Mouse (Mus musculus): Measurements from ENCODE around the gene Trak1. TPM values are rescaled to one million over a fixed set of nuclear protein-coding genes. Genes with fewer than 3 reads are reported as not detected.
A peak's percentile ranks its signal among the peaks of the same experiment; 100 is the strongest.

Trak1 gene
- total RNA-seq, 1 experiment: 18.9 TPM

DNA sequence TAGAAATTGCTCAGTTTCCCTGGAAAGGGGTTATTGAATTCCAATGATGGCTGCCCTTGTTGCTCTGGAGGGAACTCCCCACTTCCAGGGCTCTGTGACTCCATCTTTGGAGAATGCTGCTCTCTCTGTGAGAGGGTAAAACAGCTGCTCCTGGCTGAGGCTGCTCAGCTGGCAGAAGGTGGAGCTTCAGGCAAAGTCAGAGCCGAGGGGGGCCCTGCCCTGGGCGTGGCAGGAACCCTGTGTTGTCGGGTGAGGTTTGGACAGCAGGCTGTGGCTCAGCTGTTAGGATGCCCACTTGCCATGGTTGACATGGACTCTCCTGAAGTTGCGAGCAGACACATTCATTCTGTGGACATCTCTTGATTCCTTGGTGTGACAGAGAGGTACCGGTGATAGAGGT lies 49.3 kb downstream of the Trak1 start:
- in situ Hi-C loops (cut with MboI; ENCODE audit: low sequenced_read_pairs in 2 of 2, unreplicated experiment in 2 of 2): no loop called here
- H3K36me3 ChIP-seq (ENCODE audit: control insufficient read depth, insufficient read depth, low read length, poor library complexity, severe bottlenecking): no peaks in the 10 kb centered on the region
- H3K27ac ChIP-seq (ENCODE audit: insufficient read depth, low read depth, low read length, poor library complexity, severe bottlenecking): no peak overlapping the region; the same call in 1 of the 2 replicates
- TF ChIP-seq ZNF384 (IDR thresholded peaks at IDR 0.05; ENCODE audit: low read depth, low read length) (no peak), CHD2 (IDR thresholded peaks at IDR 0.05; ENCODE audit: low read depth, low read length) (no peak), ZC3H11A (IDR thresholded peaks at IDR 0.05; ENCODE audit: borderline replicate concordance, low read depth, low read length) (no peak), HCFC1 (IDR thresholded peaks at IDR 0.05; ENCODE audit: borderline replicate concordance, insufficient read depth, low read length) (no peak), MAFK (IDR thresholded peaks at IDR 0.05; ENCODE audit: insufficient read depth, low read depth, low read length) (no peak)
- peaks cover 16 to 65% of the 10 kb centered on the region in 2 experiments for H3K4me1 ChIP-seq (ENCODE audit: control insufficient read depth in 2 of 2, insufficient read depth in 2 of 2, low read length in 2 of 2, poor library complexity in 1 of 2)
- no peak overlapping the region for H3K4me3 ChIP-seq (ENCODE audit: insufficient read depth in 1 of 2, low read depth in 1 of 2, low read length in 2 of 2, poor library complexity in 1 of 2, severe bottlenecking in 1 of 2)
- no peak overlapping the region for H3K9ac ChIP-seq (ENCODE audit: insufficient read depth, low read depth, low read length, poor library complexity, severe bottlenecking)
- H3K9me3 ChIP-seq (ENCODE audit: control insufficient read depth, insufficient read depth, low read depth, low read length): no peaks in the 10 kb centered on the region
- DNase-seq (ENCODE audit: low read depth, low spot score): no peak

DNA sequence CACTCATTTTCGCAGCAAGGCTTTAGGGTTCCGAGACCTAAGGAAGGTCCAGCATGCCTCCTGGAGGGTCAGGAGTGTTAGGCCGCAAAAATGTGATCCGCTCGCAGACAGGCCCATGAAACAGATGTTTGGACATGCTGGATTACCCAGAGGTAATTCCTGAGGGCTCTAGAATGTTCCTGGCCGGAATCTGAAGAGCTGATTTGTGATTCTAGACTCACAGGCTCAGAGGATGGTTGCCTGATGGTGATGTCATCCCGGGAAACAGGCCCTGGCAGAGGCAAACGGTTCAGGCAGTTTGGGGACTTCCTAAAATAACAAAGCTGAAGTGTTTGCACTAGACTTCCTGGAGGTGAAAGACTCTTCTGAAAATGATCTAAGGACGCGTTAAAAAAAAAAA lies 50.7 kb downstream of the Trak1 start:
- H3K27ac ChIP-seq (ENCODE audit: insufficient read depth, low read depth, low read length, poor library complexity, severe bottlenecking): peak overlapping the region; percentile 67; the same call in 1 of the 2 replicates
- TF ChIP-seq MAFK (IDR thresholded peaks at IDR 0.05; ENCODE audit: insufficient read depth, low read depth, low read length): no peak
- no peak for TF ChIP-seq ZC3H11A (IDR thresholded peaks at IDR 0.05; ENCODE audit: borderline replicate concordance, low read depth, low read length)
- no peak for TF ChIP-seq CHD2 (IDR thresholded peaks at IDR 0.05; ENCODE audit: low read depth, low read length)

DNA sequence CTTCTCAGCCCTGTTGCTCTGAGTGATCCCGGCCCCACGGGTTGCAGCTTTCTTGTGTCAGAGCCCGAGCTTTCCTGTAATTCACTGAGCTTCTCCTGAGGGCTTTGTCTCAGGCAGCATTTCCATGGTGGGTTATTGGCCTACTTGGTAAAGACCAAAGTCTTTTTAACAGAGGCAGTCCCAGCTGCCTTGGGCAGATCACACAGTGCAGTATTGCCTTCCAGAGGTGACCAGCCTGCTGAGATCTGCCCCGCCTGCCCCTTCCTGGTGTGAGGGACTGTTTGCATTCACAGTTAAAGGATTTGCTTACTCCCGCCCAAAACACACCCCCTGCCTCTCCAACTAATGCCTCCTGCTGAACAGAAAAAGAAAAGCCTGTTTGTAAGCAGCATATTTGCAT lies 51.2 kb downstream of the Trak1 start:
- H3K9ac ChIP-seq (ENCODE audit: insufficient read depth, low read depth, low read length, poor library complexity, severe bottlenecking): peak overlapping the region; percentile 16; the same call in 1 of the 2 replicates
- H3K4me3 ChIP-seq (ENCODE audit: insufficient read depth in 1 of 2, low read depth in 1 of 2, low read length in 2 of 2, poor library complexity in 1 of 2, severe bottlenecking in 1 of 2): no peak overlapping the region; a peak in 1 of 4 replicates
- TF ChIP-seq ZC3H11A (IDR thresholded peaks at IDR 0.05; ENCODE audit: borderline replicate concordance, low read depth, low read length) (no peak), MAFK (IDR thresholded peaks at IDR 0.05; ENCODE audit: insufficient read depth, low read depth, low read length) (no peak), ZNF384 (IDR thresholded peaks at IDR 0.05; ENCODE audit: low read depth, low read length) (no peak), HCFC1 (IDR thresholded peaks at IDR 0.05; ENCODE audit: borderline replicate concordance, insufficient read depth, low read length) (no peak), CHD2 (IDR thresholded peaks at IDR 0.05; ENCODE audit: low read depth, low read length) (no peak)
- H3K27ac ChIP-seq (ENCODE audit: insufficient read depth, low read depth, low read length, poor library complexity, severe bottlenecking): peak overlapping the region; percentile 67; the same call in 1 of the 2 replicates
- in situ Hi-C loops (cut with MboI; ENCODE audit: low sequenced_read_pairs in 2 of 2, unreplicated experiment in 2 of 2): no loop called here
- DNase-seq (ENCODE audit: low read depth, low spot score): no peak
- no peaks in the 10 kb centered on the region for H3K36me3 ChIP-seq (ENCODE audit: control insufficient read depth, insufficient read depth, low read length, poor library complexity, severe bottlenecking)
- H3K4me1 ChIP-seq (ENCODE audit: control insufficient read depth in 2 of 2, insufficient read depth in 2 of 2, low read length in 2 of 2, poor library complexity in 1 of 2): peaks cover 17 to 63% of the 10 kb centered on the region in 2 experiments
- H3K9me3 ChIP-seq (ENCODE audit: control insufficient read depth, insufficient read depth, low read depth, low read length): no peaks in the 10 kb centered on the region

More for the DNA sequence above, 50.7 kb downstream of the Trak1 start:
- Histone ChIP-seq H3K9ac (ENCODE audit: insufficient read depth, low read depth, low read length, poor library complexity, severe bottlenecking) (peak overlapping the region; percentile 4; the same call in 1 of the 2 replicates), H3K36me3 (ENCODE audit: control insufficient read depth, insufficient read depth, low read length, poor library complexity, severe bottlenecking) (no peaks in the 10 kb centered on the region), H3K9me3 (ENCODE audit: control insufficient read depth, insufficient read depth, low read depth, low read length) (no peaks in the 10 kb centered on the region), H3K4me1 (ENCODE audit: control insufficient read depth in 2 of 2, insufficient read depth in 2 of 2, low read length in 2 of 2, poor library complexity in 1 of 2) (peaks cover 16 to 62% of the 10 kb centered on the region in 2 experiments), H3K4me3 (ENCODE audit: insufficient read depth in 1 of 2, low read depth in 1 of 2, low read length in 2 of 2, poor library complexity in 1 of 2, severe bottlenecking in 1 of 2) (no peak overlapping the region)
- in situ Hi-C loops (cut with MboI; ENCODE audit: low sequenced_read_pairs in 2 of 2, unreplicated experiment in 2 of 2): no loop called here
- no peak for DNase-seq (ENCODE audit: low read depth, low spot score)

DNA sequence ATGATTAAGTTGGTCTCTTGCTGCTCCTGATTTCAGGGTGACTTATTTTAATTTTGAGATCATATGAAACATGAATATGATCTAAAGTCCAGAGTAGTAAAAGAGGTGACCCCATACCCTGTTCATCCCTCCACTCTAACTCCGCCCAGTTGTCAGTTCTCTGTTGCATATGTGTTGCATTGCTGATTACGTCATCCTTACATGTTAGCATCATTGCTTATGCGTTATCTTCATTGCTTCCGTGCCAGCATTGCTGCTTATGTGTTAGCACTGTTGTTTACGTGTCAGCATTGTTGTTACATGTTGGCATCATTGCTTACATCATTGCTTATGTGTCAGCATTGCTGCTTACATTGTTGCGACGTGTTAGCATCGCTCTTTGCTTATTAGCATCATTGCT lies 51.8 kb downstream of the Trak1 start:
- H3K9ac ChIP-seq (ENCODE audit: insufficient read depth, low read depth, low read length, poor library complexity, severe bottlenecking): no peak overlapping the region
- H3K9me3 ChIP-seq (ENCODE audit: control insufficient read depth, insufficient read depth, low read depth, low read length): no peaks in the 10 kb centered on the region
- DNase-seq (ENCODE audit: low read depth, low spot score): no peak
- TF ChIP-seq CHD2 (IDR thresholded peaks at IDR 0.05; ENCODE audit: low read depth, low read length): no peak
- no peak for TF ChIP-seq ZNF384 (IDR thresholded peaks at IDR 0.05; ENCODE audit: low read depth, low read length)
- TF ChIP-seq ZC3H11A (IDR thresholded peaks at IDR 0.05; ENCODE audit: borderline replicate concordance, low read depth, low read length): no peak
- TF ChIP-seq HCFC1 (IDR thresholded peaks at IDR 0.05; ENCODE audit: borderline replicate concordance, insufficient read depth, low read length): no peak
- TF ChIP-seq MAFK (IDR thresholded peaks at IDR 0.05; ENCODE audit: insufficient read depth, low read depth, low read length): no peak
- H3K36me3 ChIP-seq (ENCODE audit: control insufficient read depth, insufficient read depth, low read length, poor library complexity, severe bottlenecking): no peaks in the 10 kb centered on the region
- in situ Hi-C loops (cut with MboI; ENCODE audit: low sequenced_read_pairs in 2 of 2, unreplicated experiment in 2 of 2): no loop called here
- no peak overlapping the region for H3K4me3 ChIP-seq (ENCODE audit: insufficient read depth in 1 of 2, low read depth in 1 of 2, low read length in 2 of 2, poor library complexity in 1 of 2, severe bottlenecking in 1 of 2)
- peaks cover 21 to 62% of the 10 kb centered on the region in 2 experiments for H3K4me1 ChIP-seq (ENCODE audit: control insufficient read depth in 2 of 2, insufficient read depth in 2 of 2, low read length in 2 of 2, poor library complexity in 1 of 2)
- no peak overlapping the region for H3K27ac ChIP-seq (ENCODE audit: insufficient read depth, low read depth, low read length, poor library complexity, severe bottlenecking)

All from ES-E14 (cell line).